Mouse (Mus musculus): ENCODE results near the gene Parl.

Parl gene

GRCm38 (mm10) chr16:20238646-20239045 is 63.5 kb downstream of the Parl start:
- in situ Hi-C loops (cut with MboI, MseI), result no loop called here

- in situ Hi-C loops (cut with MboI, MseI), result no loop called here
These were observed 64.8 kb downstream of the Parl start for GRCm38 (mm10) chr16:20237426-20237825.

GRCm38 (mm10) chr16:20234406-20234805 is 67.8 kb downstream of the Parl start:
- in situ Hi-C loops (cut with MboI, MseI), result no loop called here
